Mouse (Mus musculus) urinary bladder, adult 2 months (tissue): ENCODE measurements around the gene Hspa1b. TPM values are rescaled to one million over a fixed set of nuclear protein-coding genes. Genes with fewer than 3 reads are reported as not detected.
"Not testable (repeated sequence)": the region's sequence is repeated elsewhere in the genome, so short reads cannot be mapped to it uniquely, and the experiment has no call there.

Experiments
- DNase-seq: peaks from one replicate; pipeline ENCODE4 v3.0.0; 2022; ENCODE audit warnings: low spot score
- polyA plus RNA-seq: library from polyadenylated mRNA; depleted of rRNA; stranded (reverse); fragments of >200 nt; gene quantifications from 2 replicates; pipeline ENCODE4 v1.2.3, GENCODE M21; 2012; rRNA removed

The Hspa1b gene
- polyA plus RNA-seq: 100 and 116 TPM in 2 replicates

DNA sequence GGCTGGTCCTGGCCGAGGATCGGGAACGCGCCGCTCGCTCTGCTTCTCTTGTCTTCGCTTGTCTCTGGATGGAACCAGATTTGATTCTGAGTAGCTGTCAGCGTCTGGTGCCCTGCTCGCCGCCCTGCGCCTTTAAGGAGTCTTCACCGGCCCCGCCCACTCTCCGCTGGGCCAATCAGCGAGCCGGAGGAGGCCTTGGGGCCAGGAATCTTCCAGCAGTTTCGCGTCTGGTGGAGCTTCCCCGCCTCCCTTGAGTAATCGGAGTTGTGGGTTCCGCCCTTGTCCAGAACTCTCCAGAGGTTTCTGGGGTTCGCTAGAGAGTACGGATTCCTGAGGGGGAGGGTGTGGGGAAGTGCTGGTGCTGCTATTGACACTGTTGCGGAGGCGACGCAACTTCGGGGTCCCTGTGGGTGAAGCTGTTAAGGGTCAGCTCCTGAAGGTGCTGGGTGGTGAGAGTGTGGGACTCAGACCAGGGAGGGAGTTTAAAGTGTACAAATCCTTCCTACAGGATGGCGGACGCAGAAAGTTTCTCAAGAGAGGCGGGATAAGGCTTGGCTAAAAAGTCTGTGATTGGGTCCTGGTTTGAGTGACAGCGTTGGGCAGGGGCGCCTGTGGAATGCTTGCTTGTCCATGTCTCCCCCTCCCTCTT, at the start of gene Hspa1b:
Gene Hspa1b, minus strand, starts transcription at position 109 of the 649 bp plus-strand sequence.
- DNase-seq: peak; percentile 88

DNA sequence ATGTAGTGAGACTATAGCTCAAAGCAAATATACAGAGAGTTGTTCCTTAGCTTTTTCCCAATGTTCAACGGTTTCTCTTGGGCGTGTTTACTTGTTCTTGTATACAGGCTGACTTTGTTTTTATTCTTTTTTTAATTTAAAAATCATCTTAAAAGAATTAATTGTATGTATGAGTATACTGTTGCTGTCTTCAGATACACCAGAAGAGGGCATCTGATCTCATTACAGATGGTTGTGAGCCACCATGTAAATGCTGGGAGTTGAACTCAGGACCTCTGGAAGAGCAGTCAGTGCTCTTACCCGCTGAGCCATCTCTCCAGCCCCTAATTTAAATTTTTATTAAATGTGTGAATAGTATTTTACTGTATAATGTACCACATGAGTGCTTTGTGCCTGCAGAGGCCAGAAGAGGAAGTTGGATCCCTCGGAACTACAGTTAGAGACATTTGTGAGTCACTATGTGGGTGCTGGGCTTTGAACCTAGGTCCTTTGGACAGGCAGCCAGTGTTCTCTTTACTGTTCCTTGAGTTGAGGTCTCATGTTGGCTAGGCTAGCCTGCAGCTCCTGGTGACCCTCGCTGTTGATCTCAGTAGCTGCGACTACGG, 48.5 kb upstream of the Hspa1b start:
- DNase-seq: no peak

GRCm38 (mm10) chr17:35005902-35006301, 46.9 kb upstream of the Hspa1b start:
- DNase-seq: not testable (repeated sequence)

- DNase-seq: no peak
Measured at GRCm38 (mm10) chr17:35005158-35005557, 46.1 kb upstream of the Hspa1b start.

- no peak for DNase-seq
Measured at GRCm38 (mm10) chr17:35004075-35004717, 45.2 kb upstream of the Hspa1b start.

GRCm38 (mm10) chr17:35003022-35003838, 44.2 kb upstream of the Hspa1b start:
- no peak for DNase-seq

DNA sequence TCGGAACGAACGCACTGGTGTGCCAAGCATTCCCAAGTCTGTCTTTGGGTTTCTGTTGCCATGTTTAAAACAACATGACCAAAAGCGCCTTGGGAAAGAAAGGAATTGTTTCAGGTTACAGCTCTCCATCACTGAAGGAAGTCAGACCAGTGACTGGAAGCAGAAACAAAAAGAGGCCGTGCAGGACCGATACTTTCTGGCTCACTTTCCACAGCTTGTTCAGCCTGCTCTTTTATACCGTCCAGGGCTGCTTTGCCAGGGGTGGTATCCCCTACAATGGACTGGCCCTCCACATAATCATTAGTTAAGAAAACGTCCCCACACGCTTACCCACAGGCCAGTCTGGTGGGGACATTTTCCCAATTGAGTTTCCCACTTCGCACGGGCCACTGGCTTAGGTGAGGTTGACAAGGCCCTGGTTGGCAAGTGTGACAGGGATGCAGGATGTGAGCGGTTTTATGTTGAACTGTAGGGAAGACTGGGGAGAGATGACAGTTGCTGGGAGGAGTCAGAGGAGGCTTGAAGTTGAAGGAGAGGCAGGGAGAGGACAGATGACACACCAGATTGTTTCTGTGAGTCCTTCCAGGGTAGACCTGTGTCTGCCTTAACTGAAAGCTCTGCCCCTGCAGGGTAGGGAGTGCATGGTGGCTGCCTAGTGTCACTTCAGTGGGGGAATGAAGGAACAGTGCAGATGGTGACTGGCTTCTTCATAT, 43.3 kb upstream of the Hspa1b start:
- DNase-seq: no peak

DNA sequence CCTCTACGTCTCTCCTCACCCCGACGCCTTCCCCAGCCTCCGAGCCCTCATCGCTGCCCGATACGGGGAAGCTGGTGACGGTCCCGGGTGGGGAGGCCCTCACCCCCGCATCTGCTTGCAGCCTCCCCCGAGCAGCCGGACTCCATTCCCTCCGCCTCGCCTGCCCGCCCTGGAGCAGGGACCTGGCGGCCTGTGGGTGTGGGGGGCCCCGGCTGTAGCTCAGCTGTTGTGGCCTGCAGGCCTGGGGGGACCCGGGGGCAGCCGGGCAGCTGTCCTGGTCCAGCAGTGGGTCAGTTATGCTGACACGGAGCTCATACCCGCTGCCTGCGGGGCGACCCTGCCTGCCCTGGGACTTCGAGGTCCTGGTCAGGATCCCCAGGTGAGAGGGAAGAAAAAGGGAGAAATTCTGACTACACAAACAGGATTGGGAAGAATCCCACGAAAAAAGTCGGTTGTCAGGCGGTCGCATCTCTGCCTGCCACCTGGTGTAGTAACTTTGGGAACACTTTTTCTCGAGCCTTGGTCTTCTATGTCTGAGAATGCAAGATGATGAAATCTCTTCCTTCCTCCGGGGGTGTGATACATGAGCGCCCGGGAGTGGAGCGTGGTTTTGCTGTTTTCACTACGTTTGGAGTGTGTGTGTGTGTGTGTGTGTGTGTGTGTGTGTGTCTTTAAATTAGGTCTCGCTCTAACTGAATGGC, 42.6 kb upstream of the Hspa1b start:
- DNase-seq: no peak

DNA sequence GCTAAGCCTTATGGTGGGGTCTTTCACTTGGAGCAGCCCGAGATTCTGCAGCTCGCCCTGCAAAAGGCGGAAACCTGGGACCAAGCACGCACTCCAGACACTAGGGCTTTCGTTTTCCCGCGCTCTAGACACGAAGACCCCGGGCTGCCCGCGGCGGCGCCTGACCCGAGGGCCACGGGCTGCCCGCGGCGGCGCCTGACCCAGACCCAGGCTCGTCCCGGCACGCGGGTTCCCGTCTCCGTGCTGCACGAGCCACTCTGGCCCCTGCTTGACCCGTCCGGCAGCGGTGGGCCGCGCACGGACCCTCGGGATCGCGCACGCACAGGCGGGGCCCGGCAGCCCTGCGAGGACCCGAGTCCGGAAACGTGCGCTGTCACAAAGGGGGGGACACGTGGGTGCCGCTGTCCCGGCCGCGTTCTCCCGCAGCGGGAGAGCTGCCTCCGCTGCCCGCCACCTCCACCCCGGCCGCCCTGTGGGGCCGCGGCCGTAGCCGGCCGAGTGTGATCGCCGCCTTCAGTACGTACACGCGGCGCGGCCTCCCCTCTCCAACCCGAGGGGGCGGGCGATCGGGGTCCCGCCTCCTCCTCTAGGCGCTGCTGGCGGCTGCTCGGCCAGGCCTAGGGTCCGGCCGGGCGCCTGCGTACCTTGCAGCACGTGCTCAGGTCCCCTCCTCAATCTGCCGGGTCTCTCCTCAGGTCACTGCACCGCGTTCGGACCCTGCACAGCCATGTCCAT, 41.8 kb upstream of the Hspa1b start, which contains the start of gene Vars:
Gene Vars, plus strand, starts transcription at position 271 of the 735 bp plus-strand sequence.
- peak; percentile 91 for DNase-seq

- DNase-seq: not testable (repeated sequence)
Measured at GRCm38 (mm10) chr17:34999871-35000716, 41.1 kb upstream of the Hspa1b start.

GRCm38 (mm10) chr17:34998526-34999430, 39.7 kb upstream of the Hspa1b start:
- DNase-seq: no peak

GRCm38 (mm10) chr17:34997142-34997483, 38.1 kb upstream of the Hspa1b start:
- no peak for DNase-seq

GRCm38 (mm10) chr17:34996411-34997141, 37.5 kb upstream of the Hspa1b start:
- DNase-seq: no peak

- DNase-seq: not testable (repeated sequence)
Measured at GRCm38 (mm10) chr17:34995927-34996326, 36.9 kb upstream of the Hspa1b start.

GRCm38 (mm10) chr17:34995192-34995591, 36.2 kb upstream of the Hspa1b start:
- DNase-seq: not testable (repeated sequence)

- DNase-seq: no peak
Measured at GRCm38 (mm10) chr17:34994751-34995150, 35.7 kb upstream of the Hspa1b start.

DNA sequence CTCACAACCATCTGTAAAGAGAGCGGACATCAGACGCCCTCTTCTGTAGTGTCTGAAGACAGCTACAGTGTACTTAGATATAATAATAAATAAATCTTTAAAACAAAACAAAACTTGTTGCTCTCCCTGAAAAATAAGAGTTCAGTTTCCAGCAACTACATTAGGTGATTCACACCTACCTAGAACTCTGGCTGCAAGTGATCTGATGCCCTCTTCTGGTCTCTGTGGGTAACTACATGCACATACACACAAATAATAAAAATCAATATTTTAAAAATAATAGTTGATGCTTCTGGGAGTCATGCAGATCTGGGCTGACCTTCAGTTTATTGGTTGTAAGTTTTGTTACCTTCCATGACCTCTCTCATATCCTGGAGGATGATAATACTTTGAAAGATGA, 25.2 kb upstream of the Hspa1b start:
- no peak for DNase-seq
